Mouse (Mus musculus): ENCODE measurements around the gene Nfu1. TPM values are rescaled to one million over a fixed set of nuclear protein-coding genes. Genes with fewer than 3 reads are reported as not detected.

Gene Nfu1
- total and polyA plus RNA-seq, 3 experiments, result 111 to 123 TPM; not detected in 1

DNA sequence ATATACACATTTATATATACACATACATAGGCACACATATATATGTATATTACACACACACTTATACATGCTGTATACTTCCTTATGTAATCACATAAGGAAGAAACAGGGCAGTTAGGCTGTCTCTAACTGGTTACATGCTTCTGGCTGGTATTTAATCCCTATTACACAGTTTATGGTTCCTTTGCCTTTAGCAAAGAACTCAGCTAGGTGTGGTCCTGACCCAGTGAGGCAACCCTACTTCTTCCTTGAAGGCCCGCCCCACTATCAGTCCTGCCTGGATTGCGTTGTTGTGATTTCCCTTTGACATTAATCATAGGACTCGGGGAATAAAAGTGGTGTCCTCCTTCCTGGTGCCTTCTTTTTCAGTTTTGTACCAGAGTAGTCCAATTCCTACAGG, 25.4 kb downstream of the Nfu1 start:
- TF ChIP-seq TBP (IDR thresholded peaks at IDR 0.05; ENCODE audit: low read depth, low read length) (no peak), BHLHE40 (IDR thresholded peaks at IDR 0.05; ENCODE audit: borderline replicate concordance, low read depth, low read length) (no peak), JUND (IDR thresholded peaks at IDR 0.05; ENCODE audit: low read depth, low read length) (no peak), MAFK (IDR thresholded peaks at IDR 0.05; ENCODE audit: borderline replicate concordance, low read depth, low read length) (no peak), KAT2A (conservative IDR thresholded peaks at IDR 0.05; ENCODE audit: low read depth, low read length) (no peak), EP300 (IDR thresholded peaks at IDR 0.05; ENCODE audit: low read depth in 1 of 2, low read length in 2 of 2) (no peak), NRF1 (IDR thresholded peaks at IDR 0.05; ENCODE audit: insufficient read depth, low read depth, low read length, poor library complexity, severe bottlenecking) (no peak), USF1 (IDR thresholded peaks at IDR 0.05; ENCODE audit: low read depth, low read length) (no peak), ZC3H11A (IDR thresholded peaks at IDR 0.05; ENCODE audit: low read depth, low read length) (no peak), RAD21 (IDR thresholded peaks at IDR 0.05; ENCODE audit: low read depth, low read length) (no peak), POLR2A (IDR thresholded peaks at IDR 0.05; ENCODE audit: control insufficient read depth in 1 of 2, insufficient read depth in 1 of 2, low read depth in 1 of 2, low read length in 2 of 2, poor library complexity in 1 of 2) (no peak)
- no peak for DNase-seq (ENCODE audit: low read depth, low spot score)
- H3K9ac ChIP-seq (ENCODE audit: control insufficient read depth, low read depth, low read length, poor library complexity, severe bottlenecking), result no peak overlapping the region

GRCm38 (mm10) chr6:87037826-87038620, 29.0 kb downstream of the Nfu1 start:
- TF ChIP-seq CHD1 (IDR thresholded peaks at IDR 0.05; ENCODE audit: low read depth, low read length) (no peak), SIN3A (IDR thresholded peaks at IDR 0.05; ENCODE audit: low read length) (no peak), BHLHE40 (IDR thresholded peaks at IDR 0.05; ENCODE audit: borderline replicate concordance, low read depth, low read length) (no peak), CTCF (IDR thresholded peaks at IDR 0.05 in 2 of 3, conservative IDR thresholded peaks at IDR 0.05 in 1 of 3; ENCODE audit: control insufficient read depth in 1 of 3, insufficient read depth in 1 of 3, low read depth in 2 of 3, low read length in 3 of 3, poor library complexity in 1 of 3, severe bottlenecking in 1 of 3) (no peak), JUND (IDR thresholded peaks at IDR 0.05; ENCODE audit: low read depth, low read length) (no peak), MAX (IDR thresholded peaks at IDR 0.05; ENCODE audit: low read length) (no peak)
- peaks cover 8 to 13% of the 10 kb centered on the region in 2 experiments for H3K4me1 ChIP-seq (ENCODE audit: control insufficient read depth in 1 of 2, insufficient read depth in 2 of 2, low read length in 2 of 2)
- H3K79me2 ChIP-seq (ENCODE audit: control insufficient read depth, insufficient read depth, low read length, poor library complexity), result peaks cover 6% of the 10 kb centered on the region
- no peak overlapping the region for H3K27ac ChIP-seq (ENCODE audit: control insufficient read depth, low read depth, low read length)
- no peaks in the 10 kb centered on the region for H3K9me3 ChIP-seq (replicated peaks; ENCODE audit: insufficient read depth, low read length)
- no peak overlapping the region for H3K4me3 ChIP-seq (ENCODE audit: control insufficient read depth in 1 of 2, insufficient read depth in 1 of 2, low read depth in 2 of 2, low read length in 2 of 2)
- peaks cover 0 to 7% of the 10 kb centered on the region in 2 experiments; a peak in 2 of 4 replicates for H3K36me3 ChIP-seq (ENCODE audit: control insufficient read depth in 1 of 2, insufficient read depth in 2 of 2, low read length in 2 of 2)
- no peaks in the 10 kb centered on the region for H3K27me3 ChIP-seq (ENCODE audit: control insufficient read depth in 1 of 2, insufficient read depth in 2 of 2, low read length in 2 of 2)
- peak; percentile 19 for DNase-seq (ENCODE audit: low read depth, low spot score)
- no peak overlapping the region for H3K9ac ChIP-seq (ENCODE audit: control insufficient read depth, low read depth, low read length, poor library complexity, severe bottlenecking)

More for the DNA sequence above, 25.4 kb downstream of the Nfu1 start:
- no peaks in the 10 kb centered on the region for H3K27me3 ChIP-seq (ENCODE audit: control insufficient read depth in 1 of 2, insufficient read depth in 2 of 2, low read length in 2 of 2)
- no peak overlapping the region for H3K4me3 ChIP-seq (ENCODE audit: control insufficient read depth in 1 of 2, insufficient read depth in 1 of 2, low read depth in 2 of 2, low read length in 2 of 2)
- H3K27ac ChIP-seq (ENCODE audit: control insufficient read depth, low read depth, low read length), result no peak overlapping the region
- H3K79me2 ChIP-seq (ENCODE audit: control insufficient read depth, insufficient read depth, low read length, poor library complexity), result no peaks in the 10 kb centered on the region
- peaks cover 0 to 5% of the 10 kb centered on the region in 2 experiments; a peak in 1 of 4 replicates for H3K4me1 ChIP-seq (ENCODE audit: control insufficient read depth in 1 of 2, insufficient read depth in 2 of 2, low read length in 2 of 2)
- H3K36me3 ChIP-seq (ENCODE audit: control insufficient read depth in 1 of 2, insufficient read depth in 2 of 2, low read length in 2 of 2), result peaks cover 0 to 2% of the 10 kb centered on the region in 2 experiments; a peak in 1 of 4 replicates
- H3K9me3 ChIP-seq (replicated peaks; ENCODE audit: insufficient read depth, low read length), result no peaks in the 10 kb centered on the region

Measured in MEL (cell line).